Mouse (Mus musculus) CD8-positive naive resting alpha-beta T cell, adult 2 months (primary cell): ENCODE data around the gene Acot1.

ENCODE experiments used
- DNase-seq, 2 experiments: peaks; one replicate each; pipeline ENCODE4 v3.0.0; 2022; ENCODE audit warnings: low read depth in 2 of 2, low spot score in 2 of 2

The Acot1 gene

GRCm38 (mm10) chr12:84062336-84062735 lies 53.0 kb downstream of the Acot1 start:
- DNase-seq = no peak

- DNase-seq = no peak
Measured at GRCm38 (mm10) chr12:84063228-84063627, 53.9 kb downstream of the Acot1 start.

- no peak for DNase-seq
Measured at GRCm38 (mm10) chr12:84063833-84064232, 54.5 kb downstream of the Acot1 start.

DNA sequence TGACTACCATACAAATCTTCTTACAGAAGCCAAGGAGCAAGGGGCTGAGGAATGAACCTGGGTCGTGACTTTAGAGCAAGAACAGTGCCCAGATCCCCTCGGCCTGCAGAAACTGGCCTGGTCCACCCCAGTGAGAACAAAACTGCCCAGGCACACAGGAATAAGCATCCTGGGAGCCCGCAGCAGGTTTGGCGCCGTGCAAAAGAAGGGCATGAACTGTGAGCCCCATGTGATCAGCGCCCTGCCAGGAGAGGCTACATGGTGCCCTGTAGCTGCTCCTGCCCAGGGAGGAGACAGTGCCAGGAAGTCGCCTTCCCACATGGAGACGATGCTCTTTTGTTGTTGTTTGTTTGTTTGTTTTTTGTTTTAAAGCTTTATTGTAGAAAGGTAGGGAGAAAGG lies 55.3 kb downstream of the Acot1 start:
- DNase-seq = no peak

GRCm38 (mm10) chr12:84067752-84068151 lies 58.5 kb downstream of the Acot1 start:
- DNase-seq = no peak
